Mouse (Mus musculus) liver (tissue): ENCODE data around the gene Gm11172.

Experiments
- DNase-seq: peaks from one replicate; pipeline ENCODE4 v3.0.0-alpha.2; 2020; ENCODE audit warnings: mixed read lengths

The Gm11172 gene

DNA sequence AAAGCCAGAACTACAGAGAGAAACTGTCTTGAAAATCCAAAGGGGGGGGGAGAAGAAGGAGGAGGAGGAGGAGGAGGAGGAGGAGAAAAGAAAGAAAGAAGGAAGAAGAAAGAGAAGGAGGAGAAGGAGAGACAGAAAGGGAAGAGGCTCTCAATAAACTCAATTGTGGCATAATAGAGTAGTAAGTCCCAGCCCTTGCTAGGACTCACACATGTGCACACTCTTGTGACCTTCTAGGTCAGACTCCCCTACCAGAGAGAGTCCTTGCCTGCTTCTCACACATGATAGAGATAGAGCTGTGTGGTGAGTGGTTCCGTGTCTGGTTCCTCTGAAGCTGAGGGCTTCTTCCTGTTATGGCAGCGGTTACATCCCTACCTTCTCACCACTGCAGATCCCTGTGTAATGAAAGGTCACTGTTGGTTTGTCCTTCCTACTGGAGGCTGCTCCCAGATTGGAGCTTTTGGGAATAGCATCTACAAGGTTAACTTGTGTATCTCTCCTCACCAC, at the start of gene Gm11172:
Gm11172 (plus strand) TSS at position 51 of the 507 bp plus-strand sequence.
- DNase-seq = no peak

DNA sequence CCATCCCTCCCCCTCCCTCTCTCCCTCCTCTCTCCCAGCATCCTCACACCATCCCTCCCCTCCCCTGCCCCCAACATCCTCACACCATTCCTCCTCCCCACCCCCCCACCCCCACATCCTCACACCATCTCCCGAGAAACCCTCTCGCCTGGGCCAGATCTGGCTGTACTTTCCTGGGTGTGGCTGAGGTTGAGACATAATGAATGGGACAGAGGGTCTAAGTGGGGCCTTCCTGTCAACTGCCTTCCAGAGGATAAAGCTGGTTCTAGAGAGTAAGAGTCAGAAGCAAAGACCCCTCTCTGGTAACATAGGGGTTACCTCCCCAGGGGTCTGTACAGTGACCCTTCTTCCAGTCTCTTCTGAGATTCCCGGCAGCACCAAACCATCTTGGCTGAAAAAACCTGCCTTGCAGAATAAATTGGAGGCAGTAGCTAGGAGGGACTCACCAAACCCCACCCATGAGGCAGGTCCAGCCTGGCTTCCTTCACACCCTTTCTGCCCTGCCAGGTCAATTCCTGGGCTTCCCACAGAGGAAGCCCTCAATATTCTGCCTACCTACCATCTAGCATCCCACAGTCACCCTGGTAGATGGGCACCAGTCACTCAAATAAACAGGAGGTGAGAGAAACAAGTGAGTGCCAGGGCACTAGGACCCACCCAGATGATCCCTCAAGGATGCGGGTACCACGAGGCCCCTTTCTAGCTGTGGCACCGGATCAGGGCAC, 49.0 kb upstream of the Gm11172 start:
- no peak for DNase-seq

DNA sequence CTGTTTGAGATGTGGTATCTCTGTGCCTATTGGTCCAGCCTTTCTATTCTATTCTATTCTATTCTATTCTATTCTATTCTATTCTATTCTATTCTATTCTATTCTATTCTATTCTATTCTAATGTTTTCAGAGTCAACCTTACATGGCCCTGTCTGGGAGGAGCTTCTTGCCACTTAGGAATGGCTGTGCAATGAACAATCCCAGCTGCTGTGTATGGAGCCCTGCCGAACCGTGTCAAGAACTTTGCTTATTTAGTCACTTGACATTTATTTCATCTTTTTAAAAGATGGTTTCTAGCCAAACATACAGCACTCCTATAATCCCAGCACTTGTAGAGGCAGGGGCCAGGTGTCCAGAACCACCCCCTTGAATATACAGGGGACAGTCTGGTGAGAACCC, 48.4 kb upstream of the Gm11172 start:
- no peak for DNase-seq

DNA sequence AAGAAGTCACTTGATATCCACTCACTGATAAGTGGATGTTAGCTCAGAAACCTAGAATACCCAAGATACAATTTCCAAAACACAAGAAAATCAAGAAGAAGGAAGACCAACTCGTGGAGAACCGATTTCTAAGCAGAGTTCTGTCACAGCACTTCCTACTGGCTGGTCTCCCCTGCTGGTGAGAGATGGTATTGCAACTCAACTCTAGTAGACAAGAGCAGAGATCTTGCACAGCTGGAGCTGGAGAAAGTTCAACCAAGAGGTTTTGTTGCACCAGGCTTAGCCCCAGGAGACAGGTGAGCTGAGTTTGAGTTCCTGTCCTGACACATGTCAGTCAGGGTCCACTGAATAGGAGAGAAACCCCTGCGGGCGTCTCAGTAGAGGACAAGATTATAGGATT, 45.6 kb upstream of the Gm11172 start:
- DNase-seq = peak; percentile 69

DNA sequence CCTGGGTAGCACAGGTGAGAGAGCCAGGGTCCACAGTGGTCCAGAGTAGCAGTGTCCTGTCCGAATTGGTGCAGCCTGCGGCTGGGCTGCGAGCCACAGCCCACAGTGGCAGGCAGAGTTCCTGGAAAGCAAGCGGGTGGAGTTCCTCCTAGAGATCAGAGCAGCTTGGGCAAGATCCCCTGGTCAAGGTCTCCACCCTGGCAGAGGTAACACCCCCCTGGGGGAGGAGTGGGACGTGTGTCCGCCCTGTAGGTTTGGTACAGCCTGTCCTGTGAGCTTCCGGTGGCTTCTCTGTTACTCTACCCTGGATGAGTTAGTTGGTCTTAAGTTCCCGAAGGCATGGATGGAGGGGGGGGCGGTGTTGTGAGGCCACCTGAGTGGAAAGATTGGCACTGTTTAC, 43.9 kb upstream of the Gm11172 start:
- peak; percentile 35 for DNase-seq

DNA sequence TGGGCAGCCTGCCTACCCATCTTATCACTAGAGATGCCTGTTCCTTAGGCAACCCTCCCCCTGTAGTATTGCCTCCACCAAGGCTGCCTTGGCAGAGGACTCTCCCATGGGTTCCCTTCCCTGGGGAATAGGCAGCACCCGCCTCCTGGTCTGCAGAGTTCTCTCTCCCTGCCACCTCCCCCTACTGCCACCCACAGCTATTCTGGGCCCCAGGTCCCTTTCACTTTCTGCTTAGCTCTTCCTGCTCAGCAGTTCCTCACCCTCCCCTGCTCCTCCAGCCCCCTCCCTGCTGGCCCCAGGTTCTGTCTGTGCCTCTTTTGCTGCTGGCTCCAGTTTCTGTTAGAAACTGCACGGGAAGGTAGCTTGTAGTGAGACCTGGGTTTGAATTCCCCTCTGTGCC, 43.1 kb upstream of the Gm11172 start:
- DNase-seq = no peak

DNA sequence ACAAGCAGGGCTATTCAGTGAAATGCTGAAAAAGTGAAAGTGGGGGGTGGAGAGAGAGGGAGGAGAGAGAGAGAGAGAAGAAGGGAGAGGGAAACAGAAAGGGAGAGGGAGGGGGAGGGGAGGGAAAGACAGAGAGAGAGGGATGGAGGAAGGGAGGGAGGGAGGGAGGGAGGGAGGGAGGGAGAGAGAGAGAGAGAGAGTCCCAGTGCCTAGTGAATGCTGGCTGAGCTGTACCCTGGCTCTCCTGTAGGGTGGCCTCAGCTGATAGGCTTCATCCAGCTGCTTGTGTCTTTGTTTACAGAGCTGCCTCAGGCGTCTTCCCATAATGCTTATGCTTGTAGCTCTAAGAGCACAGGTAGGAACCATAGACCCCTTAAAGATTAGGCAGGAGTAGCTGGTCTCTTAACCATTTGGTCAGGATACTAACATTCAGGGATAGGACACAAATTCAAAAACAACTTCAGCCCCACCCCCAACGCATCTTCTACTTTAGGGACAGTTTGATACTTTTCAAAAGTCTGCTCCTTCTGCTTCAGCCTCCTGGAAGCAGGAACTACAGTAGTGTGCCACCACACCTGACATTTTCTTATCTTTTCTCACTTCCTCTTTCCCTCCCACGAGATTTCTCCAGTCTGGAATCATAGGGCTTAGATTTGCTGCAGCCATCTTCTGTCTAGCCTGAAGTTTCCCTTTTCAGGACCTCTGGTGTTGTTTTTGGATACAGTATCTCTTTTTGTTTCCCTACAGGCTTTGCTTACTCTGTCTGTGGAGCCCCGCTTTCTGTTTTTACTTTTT, 42.0 kb upstream of the Gm11172 start:
- no peak for DNase-seq

DNA sequence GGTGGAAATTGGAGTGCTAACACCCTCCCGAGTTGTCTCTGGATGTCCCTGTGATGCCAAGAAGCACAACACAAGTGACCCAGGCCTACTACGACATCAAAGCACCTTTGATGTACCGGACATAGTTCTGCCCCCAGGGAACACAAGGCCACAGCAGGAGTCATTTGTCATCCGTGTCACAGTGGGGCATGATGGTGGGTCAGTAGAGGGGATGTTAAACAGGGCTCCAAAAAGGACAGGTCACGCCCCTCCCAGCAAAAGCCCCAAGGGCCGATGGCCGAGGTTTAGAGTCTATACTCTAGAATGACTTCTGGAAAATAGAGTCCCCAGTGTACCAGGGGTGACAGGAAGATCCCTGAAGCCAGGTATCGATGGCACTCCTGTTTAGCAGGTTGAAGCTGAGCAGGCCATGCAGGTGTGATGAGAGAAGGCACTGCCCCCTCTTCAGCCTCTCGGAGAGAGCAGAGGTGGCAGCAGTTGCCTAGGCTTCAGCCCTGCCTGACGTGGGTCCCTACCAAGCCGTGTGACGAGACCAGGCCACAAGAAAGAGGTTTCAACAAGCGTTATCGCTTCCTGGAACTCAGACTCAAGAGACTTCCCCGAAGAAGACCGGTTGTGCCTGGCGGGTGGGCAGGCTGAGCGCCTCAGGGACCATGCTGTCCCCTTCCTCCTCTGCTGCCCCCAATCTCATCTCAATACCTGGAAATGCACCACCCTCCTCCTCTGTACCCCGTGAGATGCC, 40.8 kb upstream of the Gm11172 start:
- DNase-seq = peak; percentile 40

DNA sequence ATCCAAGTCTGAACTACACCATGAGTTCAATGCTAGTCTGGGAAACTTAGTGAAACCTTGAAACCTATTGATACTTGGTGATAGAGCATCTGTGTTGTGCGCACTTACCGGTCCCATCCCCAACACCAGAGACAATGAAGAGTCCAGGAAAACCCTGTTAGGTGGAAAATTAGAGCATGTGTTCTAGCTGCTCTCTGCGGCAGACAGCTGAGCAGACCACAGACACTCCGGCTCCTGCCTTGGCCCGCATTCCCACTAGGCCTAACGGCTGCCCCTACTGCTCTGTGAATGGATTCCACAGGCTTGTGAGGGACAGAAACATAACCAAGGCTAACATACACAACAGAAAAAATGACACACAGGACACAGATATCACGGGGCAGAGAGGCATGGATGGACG, 39.2 kb upstream of the Gm11172 start:
- no peak for DNase-seq

DNA sequence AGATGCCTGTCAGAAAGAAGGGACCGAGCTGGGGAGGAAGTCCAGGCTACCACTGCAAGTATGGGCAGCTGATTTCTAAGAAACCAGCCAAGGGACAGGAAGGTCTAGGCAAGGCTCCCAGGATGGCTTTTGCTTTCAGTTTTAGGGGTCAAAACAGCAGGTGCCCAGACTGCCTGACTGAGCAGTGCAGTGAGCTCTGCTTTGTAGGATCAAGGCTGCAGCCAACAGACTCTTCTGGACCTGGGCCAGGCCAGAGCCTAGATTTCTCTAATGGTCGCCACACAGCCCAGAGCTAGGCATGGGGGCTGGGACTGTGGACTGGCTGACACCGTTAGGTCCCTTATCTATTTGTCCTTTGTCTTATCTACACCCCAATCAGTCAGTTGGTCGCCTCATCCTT, 38.0 kb upstream of the Gm11172 start:
- no peak for DNase-seq

DNA sequence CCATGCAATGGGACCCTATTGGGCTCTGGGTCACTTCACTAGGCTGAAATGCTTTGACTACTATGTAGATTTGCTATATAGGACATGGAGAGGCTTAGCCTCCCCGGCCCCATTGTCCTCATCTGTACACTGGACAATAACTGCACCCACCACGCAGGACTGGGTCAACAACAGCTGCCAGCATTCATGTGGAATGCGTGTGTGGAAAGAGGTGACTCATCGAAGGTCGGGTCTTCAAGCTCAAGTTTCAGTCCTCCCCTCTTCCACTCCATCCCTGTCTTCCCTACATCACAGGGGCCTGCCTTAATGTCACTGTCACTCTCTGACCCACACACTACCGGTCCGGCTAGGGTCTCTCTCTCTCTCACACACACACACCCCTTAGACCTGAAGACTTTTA, 36.4 kb upstream of the Gm11172 start:
- DNase-seq = no peak

DNA sequence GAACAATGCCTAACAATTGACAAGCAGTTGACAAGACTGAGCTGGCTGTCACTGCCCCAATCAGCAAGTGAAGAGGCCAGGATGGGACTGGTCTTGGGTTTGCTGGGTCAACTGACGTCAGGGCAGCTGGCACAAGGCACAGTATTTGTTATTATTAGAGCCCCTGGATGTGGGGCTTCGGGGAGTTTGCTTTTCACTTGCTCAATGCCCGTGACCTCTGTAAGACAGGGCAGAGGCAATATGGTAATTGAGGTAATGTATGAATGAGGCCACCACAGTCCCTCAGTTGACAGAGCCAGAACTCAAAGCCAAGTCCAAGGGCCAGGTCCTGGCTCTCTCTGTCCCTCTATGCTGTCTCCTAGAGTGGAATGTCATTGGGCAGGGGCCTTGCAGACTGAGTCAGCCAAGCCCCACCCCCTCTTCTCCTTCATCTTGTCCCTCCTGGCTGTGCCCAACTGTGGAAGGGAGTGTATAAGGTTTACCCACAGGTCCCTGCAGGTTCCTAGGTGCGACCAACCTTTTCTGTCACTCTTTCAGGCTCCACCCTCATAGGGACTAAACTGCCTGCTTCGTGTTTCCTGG, 35.0 kb upstream of the Gm11172 start:
- DNase-seq = no peak

DNA sequence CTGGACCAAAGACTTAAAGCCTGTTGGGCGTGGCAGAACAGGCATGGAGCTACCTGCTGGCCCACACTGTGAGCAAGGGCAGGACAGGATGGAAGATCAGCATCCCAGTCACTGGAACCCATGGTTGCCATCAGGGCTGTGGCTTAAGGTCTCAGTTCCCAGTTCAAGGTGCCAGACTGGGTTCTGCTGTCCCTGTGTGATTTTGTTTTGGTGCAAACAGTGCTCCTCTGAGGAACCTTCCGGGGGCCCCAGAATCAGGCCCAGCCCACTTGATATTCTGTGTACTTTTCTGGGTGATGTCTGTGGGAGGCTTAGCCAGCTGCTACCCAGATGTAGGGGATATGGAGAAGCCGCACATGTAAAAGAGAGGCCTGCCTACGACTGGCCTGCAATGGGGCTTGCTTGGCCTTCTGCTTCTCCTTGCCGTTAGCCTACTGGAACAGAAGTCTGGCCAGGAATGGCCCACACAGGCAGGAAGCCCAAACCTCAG, 32.0 kb upstream of the Gm11172 start:
- DNase-seq = no peak

DNA sequence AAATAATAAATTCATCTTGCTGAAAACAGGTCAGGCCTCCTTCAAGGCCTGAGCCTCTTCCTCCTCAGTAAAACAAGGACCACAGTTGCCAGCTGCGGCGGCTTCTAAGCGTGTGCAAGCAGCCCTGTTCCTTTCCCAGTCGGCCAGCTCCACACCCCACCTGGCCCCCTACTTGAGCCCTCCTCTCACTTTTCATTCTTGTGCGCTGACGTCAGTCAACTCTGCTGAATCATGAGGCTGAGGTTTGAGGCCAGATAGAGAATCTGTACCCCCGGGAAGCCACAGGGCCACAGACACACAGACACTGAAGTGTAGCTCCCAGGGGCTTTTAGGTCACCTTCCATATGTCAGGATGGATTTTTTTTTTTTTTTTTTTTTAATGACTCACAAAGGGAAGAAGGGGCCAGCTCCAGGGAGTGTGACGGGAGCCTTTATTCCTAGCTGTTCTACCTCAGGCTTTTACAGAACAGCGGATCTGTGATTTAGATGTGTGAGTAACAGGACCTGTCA, 30.8 kb upstream of the Gm11172 start:
- DNase-seq = no peak

DNA sequence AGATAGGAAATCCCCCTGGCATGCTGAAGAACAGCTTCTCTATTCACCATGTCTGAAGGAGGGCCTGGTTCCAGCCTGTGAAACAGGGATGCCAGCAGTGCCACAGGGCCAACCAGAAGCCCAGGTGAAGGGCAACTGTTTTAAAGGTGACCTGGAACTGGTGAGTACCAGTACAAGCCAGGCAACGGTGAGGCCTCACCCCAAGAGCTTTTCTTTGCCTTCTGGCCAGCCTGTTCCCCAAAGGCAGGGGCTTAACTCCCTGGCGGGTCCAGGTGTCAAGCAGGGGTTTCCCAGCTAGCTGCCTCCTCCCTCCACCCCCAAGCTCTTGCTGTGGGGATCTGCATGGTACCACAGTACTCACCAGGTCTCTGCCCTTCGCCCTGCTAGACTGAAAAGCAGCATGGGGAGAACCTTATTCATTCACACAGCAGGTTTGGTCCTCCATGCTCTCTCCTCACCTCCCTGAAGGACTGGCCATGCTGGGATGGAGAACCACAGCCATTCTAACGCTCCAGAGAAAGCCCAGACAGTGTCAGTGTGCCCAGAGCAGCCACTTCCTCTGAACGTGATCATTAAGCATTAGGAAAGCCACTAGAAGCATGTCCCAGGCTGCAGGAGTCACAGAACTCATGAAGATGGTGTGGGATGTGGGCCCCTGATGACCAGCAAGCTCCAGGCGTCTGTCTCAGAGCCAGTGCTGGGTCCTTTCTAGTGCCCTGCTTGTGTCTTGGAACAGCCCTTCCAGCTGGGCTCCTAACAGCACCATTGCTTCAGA, 30.2 kb upstream of the Gm11172 start:
- DNase-seq = no peak

DNA sequence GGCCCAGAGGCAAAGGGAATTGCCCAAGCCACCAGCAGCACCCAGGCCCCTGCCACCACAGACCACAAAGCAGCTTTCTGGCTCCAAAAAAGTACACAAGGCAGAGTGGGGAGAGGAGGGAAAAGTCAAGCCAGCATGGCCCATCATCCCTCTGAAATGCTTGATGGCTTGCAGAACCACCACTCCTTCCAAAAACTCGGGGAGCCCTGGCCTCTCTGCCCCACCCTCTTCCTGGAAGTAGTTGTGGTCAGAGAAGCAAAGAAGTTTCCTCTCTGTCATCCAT, 29.6 kb upstream of the Gm11172 start:
- no peak for DNase-seq

DNA sequence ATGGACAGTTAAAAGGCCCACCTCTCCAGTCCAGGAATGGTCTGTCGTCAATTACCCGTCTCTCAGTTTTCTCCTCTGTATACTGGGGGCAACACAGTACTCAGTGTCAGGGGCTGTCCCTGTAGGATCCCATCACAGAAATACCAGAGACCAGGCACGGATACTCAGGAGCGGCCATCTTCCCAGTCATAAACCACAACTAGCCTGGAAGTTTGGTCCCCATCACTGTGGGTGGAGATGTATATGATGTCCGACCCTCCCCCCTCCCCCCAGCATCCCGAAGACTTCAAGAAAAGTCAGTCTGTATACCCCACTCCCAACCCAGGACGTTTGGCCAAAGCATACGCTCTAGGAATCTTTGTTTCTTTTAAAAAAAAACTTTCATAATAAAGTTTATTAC, 29.3 kb upstream of the Gm11172 start:
- no peak for DNase-seq

DNA sequence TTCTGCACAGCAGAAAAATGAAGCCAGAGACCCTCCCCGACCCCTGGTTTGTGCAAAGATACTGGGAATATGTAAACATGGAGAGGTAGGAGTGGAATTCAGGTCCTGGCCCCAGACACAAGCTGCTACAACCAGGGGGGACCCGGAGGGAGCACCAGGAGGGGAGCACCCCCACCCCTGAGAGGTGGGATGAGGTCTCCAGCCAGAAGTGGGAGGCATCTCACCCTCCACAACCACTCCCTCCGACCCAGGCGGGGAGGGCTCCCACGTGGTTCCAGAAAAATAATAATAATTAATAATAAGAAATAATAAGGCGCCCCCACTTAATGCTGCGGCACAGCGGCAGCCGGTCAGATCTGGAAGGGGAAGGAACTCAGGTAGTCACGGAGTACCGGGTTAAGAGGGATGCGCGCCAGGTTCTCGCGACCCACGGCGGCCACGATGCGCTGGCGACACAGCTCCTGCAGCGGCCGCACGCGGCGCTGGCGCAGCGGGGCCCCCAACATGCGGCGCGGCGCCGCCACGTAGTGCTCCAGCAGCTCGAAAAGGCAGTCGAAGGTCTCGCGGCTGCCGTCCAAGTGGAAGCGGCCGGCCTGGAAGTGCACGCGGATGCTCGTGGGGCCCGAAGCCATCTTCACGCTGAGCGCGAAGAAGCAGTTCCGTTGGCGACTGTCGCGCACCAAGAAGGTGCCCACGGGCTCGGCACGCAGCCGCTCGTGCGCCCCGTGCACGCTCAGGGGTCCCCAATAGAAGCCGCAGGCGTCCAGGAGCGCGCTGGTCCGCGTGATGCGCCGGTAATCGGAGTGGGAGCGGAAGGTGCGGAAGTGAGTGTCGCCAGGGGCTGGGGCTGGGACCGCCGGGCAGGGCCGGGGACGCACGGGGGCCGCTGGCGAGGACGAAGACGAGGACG, 28.6 kb upstream of the Gm11172 start:
- peak; percentile 23 for DNase-seq

DNA sequence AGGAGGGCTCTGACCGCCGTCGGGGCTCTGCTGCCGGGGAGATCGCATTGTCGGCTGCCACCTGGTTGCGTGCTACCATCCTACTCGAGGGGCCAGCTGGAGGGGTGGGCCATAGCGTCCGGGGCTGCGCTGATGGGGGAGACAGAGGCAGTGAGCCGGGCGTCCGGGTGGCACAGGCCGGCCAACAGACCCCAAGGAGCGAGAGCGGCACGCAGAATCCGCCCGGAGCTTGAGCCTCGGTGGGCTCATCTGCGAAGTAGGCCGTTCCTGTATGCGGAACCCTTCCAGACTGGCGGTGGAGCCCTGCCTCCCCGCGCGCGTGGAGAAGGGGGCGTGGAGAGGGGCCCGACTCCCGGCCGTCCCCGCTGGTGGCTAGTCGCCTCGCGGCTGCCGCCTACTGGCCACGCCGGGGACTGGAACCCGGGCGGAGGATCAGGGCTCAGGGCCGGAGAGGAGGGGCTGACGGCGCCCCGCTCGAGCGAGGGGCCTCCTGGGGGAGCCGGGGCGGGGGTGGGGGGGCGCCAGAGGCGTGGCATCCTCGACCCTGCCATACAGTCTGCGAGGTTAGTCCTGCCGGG, 27.8 kb upstream of the Gm11172 start:
- DNase-seq = peak; percentile 87

DNA sequence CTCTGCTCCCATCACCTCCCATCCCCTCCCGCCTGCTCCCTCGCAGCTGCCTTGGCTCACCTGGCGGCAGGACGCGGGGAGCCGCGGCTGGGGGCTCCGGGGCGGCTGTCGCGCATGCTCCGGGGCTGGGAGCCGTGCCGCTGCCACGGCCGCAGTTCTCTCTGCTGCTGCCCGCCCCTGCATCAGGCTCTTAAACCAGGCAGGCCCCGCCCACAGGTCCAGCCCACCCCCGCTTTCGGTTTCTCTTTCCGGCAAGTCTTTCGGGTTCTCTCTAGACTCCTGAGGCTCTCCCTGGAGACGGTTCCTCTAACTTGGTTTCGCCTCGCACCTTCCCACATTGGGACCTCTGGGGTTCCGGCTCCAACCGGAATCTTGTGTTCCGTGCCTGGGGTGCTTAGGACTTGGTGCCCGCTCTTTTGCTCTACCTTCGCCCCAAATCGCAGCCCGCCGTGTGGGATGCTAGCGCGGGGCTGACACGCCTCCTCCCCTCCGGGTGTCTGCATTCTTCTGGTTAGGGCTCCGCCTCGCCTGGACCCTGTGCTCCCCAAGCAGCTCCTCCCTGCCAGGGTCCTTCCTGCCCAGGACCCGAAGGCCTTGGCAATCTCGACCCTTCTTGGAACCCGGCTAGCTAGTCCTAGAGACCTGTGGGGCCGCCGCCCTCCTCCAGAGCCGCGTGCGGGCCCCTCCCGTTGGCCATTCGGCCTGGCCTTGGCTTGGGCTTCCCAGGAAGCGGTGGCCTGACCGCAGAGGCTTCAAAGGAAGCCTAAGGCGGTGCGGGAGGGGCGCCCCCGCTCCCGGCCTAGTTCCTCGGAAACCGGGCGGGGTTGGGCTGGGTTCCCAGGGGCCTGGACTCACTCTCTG, 27.1 kb upstream of the Gm11172 start, which contains the start of gene Socs1:
Socs1 (minus strand) TSS at position 166 of the 861 bp plus-strand sequence.
- DNase-seq = peak; percentile 90
